Mouse (Mus musculus): ENCODE measurements at regions not wholly inside any gene's neighbourhood (a gene's known extent, or its start where the extent isn't known, plus 50 kb on each side); places are given as distances from the start of the nearest gene placed in this dataset.
A peak's percentile ranks its signal among the peaks of the same experiment; 100 is the strongest.

DNA sequence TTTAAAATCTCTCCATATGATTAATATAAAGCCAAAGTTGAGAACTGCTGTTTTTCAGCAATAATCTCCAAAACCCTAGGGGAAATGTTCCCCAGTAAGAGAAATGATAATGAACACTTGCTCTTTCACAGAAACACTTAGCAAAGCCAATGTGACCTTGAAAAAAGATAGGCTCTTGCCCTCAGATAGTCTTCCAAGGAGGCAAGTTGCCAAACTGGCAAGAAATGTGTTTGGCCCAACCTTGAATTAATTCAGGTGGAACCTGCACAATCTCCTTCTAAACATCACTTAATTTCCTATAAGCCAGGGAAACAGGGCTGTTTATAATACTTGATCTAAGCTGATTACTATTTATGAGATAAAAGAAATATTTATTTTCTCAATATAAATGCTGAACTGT lies 244.0 kb upstream of the Gnaz start:
- intact Hi-C loops (cut with DNase I) = no loop called here
- DNase-seq = peak; percentile 8

DNA sequence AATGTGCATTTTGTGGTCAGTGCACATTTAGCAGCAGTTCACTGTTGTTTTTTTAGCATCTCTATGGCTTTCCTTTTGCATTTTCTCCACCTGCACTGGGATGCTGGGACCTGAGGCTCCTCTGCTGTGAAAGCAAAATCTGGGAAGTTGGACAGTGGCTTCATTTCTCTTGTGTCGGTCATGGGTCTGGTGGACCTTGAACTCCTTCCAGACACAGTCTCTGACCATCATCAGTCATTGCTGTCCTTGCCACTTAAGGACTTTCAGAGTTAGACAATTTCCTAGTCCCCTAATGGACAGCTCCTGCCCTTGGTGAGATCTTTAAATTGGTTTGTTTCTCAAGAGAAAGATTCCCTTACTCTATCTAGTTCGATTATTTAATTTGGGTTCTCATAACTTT lies 217.5 kb upstream of the Gnaz start:
- intact Hi-C loops (cut with DNase I) = no loop called here
- DNase-seq = no peak

DNA sequence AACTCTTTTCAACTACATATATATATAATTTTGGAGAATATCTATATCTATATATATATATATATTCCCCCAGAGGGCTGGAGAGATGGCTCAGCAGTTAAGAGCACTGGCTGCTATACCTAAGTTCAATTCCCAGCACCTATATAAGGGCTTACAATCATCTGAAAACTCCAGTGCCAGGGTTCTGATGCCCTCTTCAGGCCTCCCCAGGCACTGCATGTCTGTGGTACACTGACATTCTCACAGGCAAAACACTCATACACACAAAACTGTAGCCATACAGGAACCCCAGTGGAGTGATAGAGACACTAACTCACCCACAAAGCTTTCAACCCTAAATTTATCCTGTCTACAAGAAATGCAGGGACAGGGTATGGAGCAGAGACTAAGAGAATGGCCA lies 216.1 kb upstream of the Gnaz start:
- intact Hi-C loops (cut with DNase I) = no loop called here
- DNase-seq = no peak

DNA sequence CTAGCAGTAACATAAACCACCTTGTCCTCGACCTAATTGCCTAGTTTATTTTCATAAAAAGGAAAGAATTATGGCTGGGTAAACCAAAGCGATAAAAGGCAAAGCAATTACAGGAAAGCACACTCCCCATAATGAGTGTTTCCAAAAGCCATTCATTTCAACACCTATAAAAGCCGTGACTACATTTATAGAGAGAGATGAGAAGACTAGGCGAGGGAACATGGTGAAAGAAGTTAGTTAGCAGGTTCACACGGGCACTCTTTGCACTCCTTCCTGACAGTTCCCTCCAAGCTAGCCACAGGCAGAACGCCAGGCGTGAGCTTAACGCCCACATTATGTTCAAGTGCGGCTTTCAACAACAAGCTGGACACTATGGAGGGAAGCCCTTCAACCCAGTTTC lies 206.2 kb upstream of the Gnaz start:
- no peak for DNase-seq
- intact Hi-C loops (cut with DNase I) = no loop called here

DNA sequence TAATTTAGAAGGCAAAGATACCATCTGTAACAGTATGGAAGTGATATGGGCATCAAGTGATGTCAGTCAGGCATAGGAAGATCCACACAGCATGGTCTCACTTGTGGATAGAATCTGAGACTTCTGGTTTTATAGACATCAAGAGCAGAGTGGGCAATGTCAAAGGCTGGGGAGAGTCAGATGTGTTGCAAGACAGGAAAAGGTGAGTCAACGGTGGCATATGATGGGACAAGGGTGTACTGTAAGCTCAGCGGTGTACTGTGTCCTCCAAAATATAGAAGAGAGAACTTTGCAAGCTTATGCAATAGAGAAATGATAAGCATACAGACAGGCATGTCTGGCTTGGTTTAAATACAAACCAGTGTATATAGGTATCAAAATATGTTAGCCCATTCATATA lies 177.7 kb upstream of the Gnaz start:
- intact Hi-C loops (cut with DNase I) = no loop called here
- DNase-seq = no peak

DNA sequence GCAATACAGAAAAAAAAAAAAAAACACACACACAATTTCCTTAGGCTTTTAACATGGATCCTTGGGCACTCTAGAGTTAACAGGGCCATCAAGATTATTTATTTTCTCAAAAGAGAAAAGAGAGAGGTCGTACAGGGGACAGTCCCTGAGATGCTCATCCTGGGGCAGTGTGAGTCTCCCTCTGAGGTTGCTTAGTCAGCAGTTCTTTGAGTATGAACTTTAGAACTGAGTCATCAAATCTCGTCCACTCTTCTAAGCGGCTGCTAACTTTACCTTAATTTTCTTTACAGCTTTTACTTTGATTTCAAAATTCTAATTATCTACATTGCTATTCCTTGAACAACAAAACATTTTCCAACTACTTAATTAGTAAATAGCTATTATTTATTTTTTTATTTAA lies 177.0 kb upstream of the Gnaz start:
- intact Hi-C loops (cut with DNase I) = no loop called here
- no peak for DNase-seq

DNA sequence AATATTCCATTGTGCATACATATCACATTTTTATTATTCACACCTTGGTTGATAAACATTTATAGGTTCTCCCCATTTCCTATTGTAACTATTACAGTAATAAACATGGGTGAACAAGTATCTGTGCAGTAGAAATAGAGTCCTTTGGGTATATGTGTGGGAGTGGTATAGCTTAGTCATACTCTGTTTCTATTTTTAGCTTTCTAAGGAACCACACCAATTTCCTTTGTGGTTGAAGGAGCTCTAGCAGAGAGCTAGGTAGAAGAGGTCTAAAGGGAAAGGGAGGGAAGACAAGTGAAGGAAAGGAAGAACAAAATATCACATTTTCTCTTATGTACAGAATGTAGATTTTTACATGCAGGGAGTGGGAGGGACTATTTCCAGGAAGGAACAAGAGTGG lies 143.6 kb upstream of the Gnaz start:
- intact Hi-C loops (cut with DNase I) = no loop called here
- no peak for DNase-seq

DNA sequence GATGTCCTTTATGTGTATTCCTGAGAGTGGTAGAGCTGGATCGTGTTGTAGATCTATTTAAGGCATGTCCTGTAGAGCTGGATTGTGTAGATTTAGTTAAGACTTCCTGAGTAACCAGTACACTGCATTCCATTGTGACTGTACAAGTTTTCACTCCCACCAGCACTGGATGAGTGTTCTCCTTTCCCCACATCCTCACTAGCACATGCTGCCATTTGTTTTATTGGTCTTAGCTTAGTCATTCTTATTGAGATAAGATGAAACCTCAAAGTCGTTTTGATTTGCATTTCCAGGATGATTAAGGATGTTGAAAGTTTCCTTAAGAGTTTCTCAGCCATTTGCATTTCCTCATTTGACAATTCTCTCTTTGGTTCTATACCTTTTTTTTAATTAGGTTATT lies 132.6 kb upstream of the Gnaz start:
- intact Hi-C loops (cut with DNase I) = no loop called here
- no peak for DNase-seq

DNA sequence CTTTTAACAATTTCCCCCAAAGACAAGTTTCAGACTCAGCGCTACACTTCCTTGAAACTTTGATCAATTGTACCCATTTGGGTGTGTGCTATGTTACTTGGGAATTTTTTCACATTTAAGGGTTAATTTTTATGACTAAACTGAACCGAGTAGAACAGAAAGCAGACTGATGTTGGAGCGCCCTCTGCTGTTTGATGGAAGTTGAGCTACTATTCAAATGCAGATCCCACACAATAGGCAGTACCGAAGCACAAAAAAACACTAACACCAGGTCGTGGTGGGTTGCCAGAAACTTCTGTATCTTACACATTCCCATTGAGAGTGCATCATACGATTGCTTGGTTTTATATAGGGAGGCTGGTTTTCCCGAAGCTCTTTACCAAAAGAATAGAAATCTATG lies 118.6 kb upstream of the Gnaz start:
- peak; percentile 80 for DNase-seq
- intact Hi-C loops (cut with DNase I) = loop anchor here (10.0 kb wide), 1 partner anchor 384 kb away; no protein-coding TSS in a partner anchor

DNA sequence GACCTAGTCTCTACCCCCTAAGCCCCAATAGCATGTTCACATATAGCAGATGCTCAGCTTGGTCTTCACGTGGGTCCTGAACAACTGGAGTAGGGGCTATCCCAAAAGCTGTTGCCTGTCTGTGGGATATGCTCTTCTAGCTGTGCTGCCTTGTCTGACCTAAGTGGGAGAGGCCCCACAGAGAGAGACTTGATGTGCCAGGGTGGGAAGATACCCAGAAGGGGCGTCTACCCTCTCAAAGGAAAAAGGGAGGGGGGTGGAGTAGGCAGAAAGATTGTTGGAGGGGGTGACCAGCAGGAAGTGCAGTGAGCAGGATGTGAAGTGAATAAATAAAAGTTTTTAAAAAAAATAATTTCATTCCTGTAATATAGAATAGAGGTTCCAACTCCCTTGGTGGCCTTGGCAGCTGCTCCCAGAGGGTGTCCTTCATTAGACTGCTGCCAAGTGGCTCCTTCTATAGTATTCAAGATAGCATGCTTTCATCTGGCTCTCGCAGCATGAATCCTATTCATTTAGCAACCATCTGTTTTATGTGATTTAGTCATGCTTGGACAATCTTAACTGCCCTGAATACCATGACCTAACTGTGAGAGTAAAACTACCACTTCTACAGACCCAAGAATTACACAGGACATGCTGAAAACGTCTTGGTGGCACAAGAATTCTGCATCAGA lies 111.8 kb upstream of the Gnaz start:
- intact Hi-C loops (cut with DNase I) = no loop called here
- DNase-seq = peak; percentile 84
